In the genomic region with DNA sequence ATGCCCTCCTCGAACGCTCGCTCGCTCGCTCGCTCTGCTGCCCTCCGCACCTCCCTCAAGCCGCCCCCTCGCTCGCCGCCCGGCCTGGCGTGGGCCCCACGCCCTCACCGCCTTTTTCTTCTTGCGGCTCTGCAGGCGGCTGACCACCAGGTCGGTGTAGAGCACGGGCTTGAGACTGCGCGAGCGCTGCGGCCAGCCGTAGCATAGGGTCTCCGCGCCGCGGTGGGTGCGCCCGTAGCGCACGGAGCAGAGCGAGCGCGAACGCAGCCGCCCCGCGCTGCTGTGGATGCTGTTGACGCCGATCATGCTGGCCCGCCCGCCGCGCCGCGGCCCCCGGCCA, we compare ENCODE assay signal across 8 mouse cellular contexts. TPM values are rescaled to one million over a fixed set of nuclear protein-coding genes. Genes with fewer than 3 reads are reported as not detected.
DNase-seq lines count a peak whose midpoint lies in the region; ATAC-seq lines count a peak whose summit lies in the region.

No protein-coding gene starts in this region.

- peak overlapping the region; percentile 39 for H3K9ac ChIP-seq in heart, embryonic 15.5 days
- peak overlapping the region; percentile 21; the same call in 1 of the 2 replicates for H3K9ac ChIP-seq in limb, embryonic 15.5 days
- peak overlapping the region; percentile 49 for H3K9ac ChIP-seq in stomach, embryonic 15.5 days

- peak overlapping the region; percentile 84 for H3K4me2 ChIP-seq in heart, embryonic 15.5 days
- peak overlapping the region; percentile 84 for H3K4me2 ChIP-seq in limb, embryonic 15.5 days
- H3K4me2 ChIP-seq in stomach, embryonic 15.5 days = peak overlapping the region; percentile 74

- DNase-seq in gastrocnemius, postnatal 14 days = peak; percentile 3
- DNase-seq in gastrocnemius, adult 8-10 months (ENCODE audit: low spot score in 2 of 2) = no peak
- DNase-seq in right cerebral cortex, adult 18-20 months = peak; percentile 11
- no peak for DNase-seq in right cerebral cortex, postnatal 36 days (ENCODE audit: low spot score in 2 of 2)
- no peak for DNase-seq in adrenal gland, postnatal 25 days

- WGBS in heart, embryonic 15.5 days = 1% methylated on average over 39 of the region's 48 CpGs
- WGBS in limb, embryonic 15.5 days = under 1% methylated on average over 47 of the region's 48 CpGs
- 1% methylated on average over 40 of the region's 48 CpGs for WGBS in stomach, embryonic 15.5 days

- H3K9me3 ChIP-seq in heart, embryonic 15.5 days (replicated peaks) = no peaks in the 10 kb centered on the region
- no peaks in the 10 kb centered on the region for H3K9me3 ChIP-seq in limb, embryonic 15.5 days
- H3K9me3 ChIP-seq in stomach, embryonic 15.5 days = no peaks in the 10 kb centered on the region

- H3K4me3 ChIP-seq in heart, embryonic 15.5 days = peak overlapping the region; percentile 53
- peak overlapping the region; percentile 51 for H3K4me3 ChIP-seq in limb, embryonic 15.5 days
- H3K4me3 ChIP-seq in stomach, embryonic 15.5 days (replicated peaks) = peak overlapping the region; percentile 57

- intact Hi-C loops in gastrocnemius, postnatal 14 days (cut with DNase I; ENCODE audit: low total_unique reads) = no loop called here

- peaks cover 93% of the 10 kb centered on the region for H3K27me3 ChIP-seq in heart, embryonic 15.5 days
- H3K27me3 ChIP-seq in limb, embryonic 15.5 days = peaks cover 100% of the 10 kb centered on the region
- peaks cover 46% of the 10 kb centered on the region for H3K27me3 ChIP-seq in stomach, embryonic 15.5 days (replicated peaks)

- H3K36me3 ChIP-seq in heart, embryonic 15.5 days = peaks cover under 1% of the 10 kb centered on the region; the same call in 1 of the 2 replicates
- peaks cover 4% of the 10 kb centered on the region for H3K36me3 ChIP-seq in limb, embryonic 15.5 days
- H3K36me3 ChIP-seq in stomach, embryonic 15.5 days = peaks cover 4% of the 10 kb centered on the region; the same call in 1 of the 2 replicates

- H3K27ac ChIP-seq in heart, embryonic 15.5 days = no peak overlapping the region
- no peak overlapping the region for H3K27ac ChIP-seq in limb, embryonic 15.5 days
- peak overlapping the region; percentile 83 for H3K27ac ChIP-seq in stomach, embryonic 15.5 days

- peaks cover 45% of the 10 kb centered on the region for H3K4me1 ChIP-seq in heart, embryonic 15.5 days (replicated peaks)
- peaks cover 54% of the 10 kb centered on the region for H3K4me1 ChIP-seq in limb, embryonic 15.5 days
- peaks cover 61% of the 10 kb centered on the region for H3K4me1 ChIP-seq in stomach, embryonic 15.5 days

- peak; percentile 11; the same call in 1 of the 2 replicates for ATAC-seq in heart, embryonic 15.5 days (replicated peaks; ENCODE audit: insufficient number of reproducible peaks, insufficient read depth, low FRiP score, low read depth)
- ATAC-seq in limb, embryonic 15.5 days (ENCODE audit: insufficient number of reproducible peaks, low FRiP score, low TSS enrichment, low read depth) = no peak
- ATAC-seq in stomach, embryonic 15.5 days (ENCODE audit: insufficient read depth, low FRiP score, low read depth) = no peak

RNA-seq across cellular contexts. Expression of gene Psd, which starts 9.4 kb away (rescaled TPM):
- 1 to 10 TPM; 1.4 to 1.9 TPM for total RNA-seq in gastrocnemius, postnatal 14 days (2021)
- under 1 TPM in 2 of 4 experiments, not detected in 2; 0.15 to 0.19 TPM for total RNA-seq in gastrocnemius, adult 8-10 months (2022)
- 4.5 and 6.8 TPM in 2 replicates for polyA plus RNA-seq in heart, embryonic 15.5 days (2015; fragmentation: Nextera tagmentation; extraction: Ambion mirVana)
- 5.5 and 5.8 TPM in 2 replicates for polyA plus RNA-seq in limb, embryonic 15.5 days (2015; fragmentation: Nextera tagmentation; extraction: Ambion mirVana)
- 52.9 and 54.7 TPM in 2 replicates for polyA plus RNA-seq in stomach, embryonic 15.5 days (2015; fragmentation: Nextera tagmentation; extraction: Ambion mirVana)
- 8.6 and 12.7 TPM in 2 replicates for total RNA-seq in adrenal gland, postnatal 25 days (2021)

RNA-seq across cellular contexts. Expression of gene Fbxl15, which starts 10.5 kb away (rescaled TPM):
- total RNA-seq in gastrocnemius, postnatal 14 days (2021) = 1 to 10 TPM; 2.4 to 2.8 TPM
- total RNA-seq in gastrocnemius, adult 8-10 months (2022) = 1 to 10 TPM; 2.0 to 3.9 (median 3.0) TPM
- 10.5 and 11.4 TPM in 2 replicates for polyA plus RNA-seq in heart, embryonic 15.5 days (2015; fragmentation: Nextera tagmentation; extraction: Ambion mirVana)
- 12.8 and 13.2 TPM in 2 replicates for polyA plus RNA-seq in limb, embryonic 15.5 days (2015; fragmentation: Nextera tagmentation; extraction: Ambion mirVana)
- 16.7 TPM in 2 replicates for polyA plus RNA-seq in stomach, embryonic 15.5 days (2015; fragmentation: Nextera tagmentation; extraction: Ambion mirVana)
- 9.8 and 13.4 TPM in 2 replicates for total RNA-seq in adrenal gland, postnatal 25 days (2021)

RNA-seq across cellular contexts. Expression of gene Nfkb2, which starts 13.4 kb away (rescaled TPM):
- total RNA-seq in gastrocnemius, postnatal 14 days (2021) = 10 to 100 TPM in 1 of 2 experiments, 1 to 10 TPM in 1; 9.6 to 10.4 TPM
- 10 to 100 TPM in 1 of 4 experiments, 1 to 10 TPM in 3; 8.7 to 10.5 (median 9.3) TPM for total RNA-seq in gastrocnemius, adult 8-10 months (2022)
- polyA plus RNA-seq in heart, embryonic 15.5 days (2015; fragmentation: Nextera tagmentation; extraction: Ambion mirVana) = 7.7 and 13.5 TPM in 2 replicates
- polyA plus RNA-seq in limb, embryonic 15.5 days (2015; fragmentation: Nextera tagmentation; extraction: Ambion mirVana) = 11.4 and 13.5 TPM in 2 replicates
- 10.6 TPM in 2 replicates for polyA plus RNA-seq in stomach, embryonic 15.5 days (2015; fragmentation: Nextera tagmentation; extraction: Ambion mirVana)
- 42.4 and 44.3 TPM in 2 replicates for total RNA-seq in adrenal gland, postnatal 25 days (2021)

RNA-seq across cellular contexts. Expression of gene Cuedc2, which starts 21.0 kb away (rescaled TPM):
- 10 to 100 TPM; 68.7 to 79.0 TPM for total RNA-seq in gastrocnemius, postnatal 14 days (2021)
- 10 to 100 TPM; 57.5 to 66.3 (median 64.3) TPM for total RNA-seq in gastrocnemius, adult 8-10 months (2022)
- polyA plus RNA-seq in heart, embryonic 15.5 days (2015; fragmentation: Nextera tagmentation; extraction: Ambion mirVana) = 118 and 139 TPM in 2 replicates
- 150 and 176 TPM in 2 replicates for polyA plus RNA-seq in limb, embryonic 15.5 days (2015; fragmentation: Nextera tagmentation; extraction: Ambion mirVana)
- 134 and 137 TPM in 2 replicates for polyA plus RNA-seq in stomach, embryonic 15.5 days (2015; fragmentation: Nextera tagmentation; extraction: Ambion mirVana)
- 64.1 and 81.8 TPM in 2 replicates for total RNA-seq in adrenal gland, postnatal 25 days (2021)

RNA-seq across cellular contexts. Expression of gene Mfsd13a, which starts 23.4 kb away (rescaled TPM):
- 1 to 10 TPM; 1.1 TPM for total RNA-seq in gastrocnemius, postnatal 14 days (2021)
- 1 to 10 TPM; 1.1 to 2.2 (median 1.9) TPM for total RNA-seq in gastrocnemius, adult 8-10 months (2022)
- 4.1 and 7.5 TPM in 2 replicates for polyA plus RNA-seq in heart, embryonic 15.5 days (2015; fragmentation: Nextera tagmentation; extraction: Ambion mirVana)
- polyA plus RNA-seq in limb, embryonic 15.5 days (2015; fragmentation: Nextera tagmentation; extraction: Ambion mirVana) = 3.1 and 3.6 TPM in 2 replicates
- 11.9 and 12.9 TPM in 2 replicates for polyA plus RNA-seq in stomach, embryonic 15.5 days (2015; fragmentation: Nextera tagmentation; extraction: Ambion mirVana)
- total RNA-seq in adrenal gland, postnatal 25 days (2021) = 6.3 and 8.8 TPM in 2 replicates

Comparison
In these comparisons a context has a peak if more than half of its experiments do, and no peak if none do; other contexts are left out.
1. DNase-seq: peak in gastrocnemius, postnatal 14 days (single experiment) and right cerebral cortex, adult 18-20 months (single experiment); none in gastrocnemius, adult 8-10 months (0 of 2), right cerebral cortex, postnatal 36 days (0 of 2) and adrenal gland, postnatal 25 days (single experiment).
2. Peak in every context shown above with its lines, with median percentiles within 50 percentile points of each other: H3K4me2 ChIP-seq, H3K4me3 ChIP-seq and H3K9ac ChIP-seq.